Mouse (Mus musculus) retina, adult 2 months (tissue): ENCODE measurements around the gene Vezf1.

Experiments used
- DNase-seq: peaks from one replicate; pipeline ENCODE4 v3.0.0-alpha.2; 2012; ENCODE audit warnings: low read depth, low spot score

Gene Vezf1

GRCm38 (mm10) chr11:88098021-88098729 lies 30.1 kb downstream of the Vezf1 start, which contains the start of gene Cuedc1:
Gene Cuedc1, plus strand, starts transcription at chr11:88098058.
- no peak for DNase-seq

GRCm38 (mm10) chr11:88098787-88099598 lies 30.9 kb downstream of the Vezf1 start:
- no peak for DNase-seq

GRCm38 (mm10) chr11:88099599-88100023 lies 31.5 kb downstream of the Vezf1 start:
- no peak for DNase-seq

GRCm38 (mm10) chr11:88100170-88100569 lies 32.1 kb downstream of the Vezf1 start:
- DNase-seq: no peak

GRCm38 (mm10) chr11:88103214-88103941 lies 35.3 kb downstream of the Vezf1 start:
- no peak for DNase-seq

GRCm38 (mm10) chr11:88105494-88106291 lies 37.6 kb downstream of the Vezf1 start:
- DNase-seq: no peak

- DNase-seq: no peak
Measured at GRCm38 (mm10) chr11:88106292-88106554, 38.1 kb downstream of the Vezf1 start.

GRCm38 (mm10) chr11:88107365-88107764 lies 39.3 kb downstream of the Vezf1 start:
- DNase-seq: no peak

- no peak for DNase-seq
Measured at GRCm38 (mm10) chr11:88110031-88110594, 42.0 kb downstream of the Vezf1 start.

GRCm38 (mm10) chr11:88112078-88112477 lies 44.0 kb downstream of the Vezf1 start:
- no peak for DNase-seq

GRCm38 (mm10) chr11:88112677-88113333 lies 44.7 kb downstream of the Vezf1 start:
- DNase-seq: no peak

- DNase-seq: no peak
Measured at GRCm38 (mm10) chr11:88113543-88114271, 45.6 kb downstream of the Vezf1 start.

- no peak for DNase-seq
Measured at GRCm38 (mm10) chr11:88114871-88115301, 46.8 kb downstream of the Vezf1 start.

GRCm38 (mm10) chr11:88116568-88116967 lies 48.5 kb downstream of the Vezf1 start:
- no peak for DNase-seq

- no peak for DNase-seq
Measured at GRCm38 (mm10) chr11:88117356-88118090, 49.4 kb downstream of the Vezf1 start.

GRCm38 (mm10) chr11:88118091-88118440 lies 50.0 kb downstream of the Vezf1 start:
- no peak for DNase-seq

GRCm38 (mm10) chr11:88118817-88119642 lies 51.0 kb downstream of the Vezf1 start:
- no peak for DNase-seq

- DNase-seq: no peak
Measured at GRCm38 (mm10) chr11:88122545-88122944, 54.5 kb downstream of the Vezf1 start.
